Mouse (Mus musculus): ENCODE results near the gene Kcnk3. TPM values are rescaled to one million over a fixed set of nuclear protein-coding genes. Genes with fewer than 3 reads are reported as not detected.

Kcnk3 gene
- polyA plus RNA-seq, 1 experiment from 2014 or later, result not detected

GRCm38 (mm10) chr5:30655526-30656195 lies 67.7 kb downstream of the Kcnk3 start:
- Histone ChIP-seq H3K36me3 (ENCODE audit: inconsistent target) (peaks cover 68% of the 10 kb centered on the region), H3K27ac (peak overlapping the region; percentile 21), H3K79me2 (ENCODE audit: inconsistent target) (peaks cover 45% of the 10 kb centered on the region), H3K4me3 (ENCODE audit: inconsistent target) (no peak overlapping the region)
- 81% methylated on average over 6 of the region's 6 CpGs for WGBS (ENCODE audit: missing documents)

- 96% methylated on average over 4 of the region's 4 CpGs for WGBS (ENCODE audit: missing documents)
- peaks cover 50% of the 10 kb centered on the region for H3K36me3 ChIP-seq (ENCODE audit: inconsistent target)
These were observed 71.1 kb downstream of the Kcnk3 start for GRCm38 (mm10) chr5:30659042-30659441.

GRCm38 (mm10) chr5:30660278-30660677 lies 72.3 kb downstream of the Kcnk3 start:
- WGBS (ENCODE audit: missing documents), result 100% methylated on average over 1 of the region's 1 CpGs
- Histone ChIP-seq H3K27ac (no peak overlapping the region), H3K36me3 (ENCODE audit: inconsistent target) (peaks cover 38% of the 10 kb centered on the region), H3K79me2 (ENCODE audit: inconsistent target) (peaks cover 9% of the 10 kb centered on the region; the same call in 1 of the 2 replicates), H3K4me3 (ENCODE audit: inconsistent target) (no peak overlapping the region)

More at GRCm38 (mm10) chr5:30659042-30659441, 71.1 kb downstream of the Kcnk3 start:
- Histone ChIP-seq H3K27ac (no peak overlapping the region), H3K79me2 (ENCODE audit: inconsistent target) (peaks cover 21% of the 10 kb centered on the region), H3K4me3 (ENCODE audit: inconsistent target) (no peak overlapping the region)

- Histone ChIP-seq H3K79me2 (ENCODE audit: inconsistent target) (peaks cover 3% of the 10 kb centered on the region; the same call in 1 of the 2 replicates), H3K27ac (no peak overlapping the region), H3K4me3 (ENCODE audit: inconsistent target) (no peak overlapping the region), H3K36me3 (ENCODE audit: inconsistent target) (peaks cover 33% of the 10 kb centered on the region)
- WGBS (ENCODE audit: missing documents), result 98% methylated on average over 5 of the region's 5 CpGs
These were observed 72.8 kb downstream of the Kcnk3 start for GRCm38 (mm10) chr5:30660813-30661212.

- Histone ChIP-seq H3K27ac (peak overlapping the region; percentile 90), H3K79me2 (ENCODE audit: inconsistent target) (peaks cover 35% of the 10 kb centered on the region), H3K4me3 (ENCODE audit: inconsistent target) (no peak overlapping the region), H3K36me3 (ENCODE audit: inconsistent target) (no peaks in the 10 kb centered on the region)
- 94% methylated on average over 8 of the region's 9 CpGs for WGBS (ENCODE audit: missing documents)
These were observed 77.4 kb downstream of the Kcnk3 start for GRCm38 (mm10) chr5:30665360-30665759.

GRCm38 (mm10) chr5:30665968-30666367 lies 78.0 kb downstream of the Kcnk3 start:
- H3K36me3 ChIP-seq (ENCODE audit: inconsistent target), result no peaks in the 10 kb centered on the region
- H3K4me3 ChIP-seq (ENCODE audit: inconsistent target), result peak overlapping the region; percentile 94; the same call in 1 of the 2 replicates
- WGBS (ENCODE audit: missing documents), result 8% methylated on average over 6 of the region's 6 CpGs
- H3K79me2 ChIP-seq (ENCODE audit: inconsistent target), result peaks cover 41% of the 10 kb centered on the region
- H3K27ac ChIP-seq, result peak overlapping the region; percentile 90

- H3K27ac ChIP-seq, result peak within 1 kb of the TSS; percentile 90
- WGBS (ENCODE audit: missing documents), result 2% methylated on average over 40 of the region's 40 CpGs
- H3K4me3 ChIP-seq (ENCODE audit: inconsistent target), result peak within 1 kb of the TSS; percentile 94
- peaks cover 47% of the 10 kb centered on the region for H3K79me2 ChIP-seq (ENCODE audit: inconsistent target)
- H3K36me3 ChIP-seq (ENCODE audit: inconsistent target), result no peaks in the 10 kb centered on the region
These were observed 78.6 kb downstream of the Kcnk3 start, which contains the start of gene Cenpa for GRCm38 (mm10) chr5:30666391-30667195. Gene Cenpa, plus strand, starts transcription at chr5:30666777.

GRCm38 (mm10) chr5:30667215-30667614 lies 79.2 kb downstream of the Kcnk3 start:
- 0% methylated on average over 13 of the region's 13 CpGs for WGBS (ENCODE audit: missing documents)
- H3K36me3 ChIP-seq (ENCODE audit: inconsistent target), result no peaks in the 10 kb centered on the region
- H3K4me3 ChIP-seq (ENCODE audit: inconsistent target), result peak overlapping the region; percentile 94
- H3K79me2 ChIP-seq (ENCODE audit: inconsistent target), result peaks cover 54% of the 10 kb centered on the region
- H3K27ac ChIP-seq, result peak overlapping the region; percentile 82

- Histone ChIP-seq H3K4me3 (ENCODE audit: inconsistent target) (peak overlapping the region; percentile 94), H3K36me3 (ENCODE audit: inconsistent target) (peaks cover 4% of the 10 kb centered on the region; the same call in 1 of the 2 replicates), H3K27ac (peak overlapping the region; percentile 82), H3K79me2 (ENCODE audit: inconsistent target) (peaks cover 58% of the 10 kb centered on the region)
- 8% methylated on average over 3 of the region's 3 CpGs for WGBS (ENCODE audit: missing documents)
These were observed 79.7 kb downstream of the Kcnk3 start for GRCm38 (mm10) chr5:30667686-30668085.

GRCm38 (mm10) chr5:30668637-30669495 lies 80.9 kb downstream of the Kcnk3 start:
- Histone ChIP-seq H3K79me2 (ENCODE audit: inconsistent target) (peaks cover 58% of the 10 kb centered on the region), H3K27ac (no peak overlapping the region), H3K4me3 (ENCODE audit: inconsistent target) (peak overlapping the region; percentile 94; the same call in 1 of the 2 replicates), H3K36me3 (ENCODE audit: inconsistent target) (peaks cover 16% of the 10 kb centered on the region)
- 98% methylated on average over 9 of the region's 9 CpGs for WGBS (ENCODE audit: missing documents)

- no peak overlapping the region for H3K27ac ChIP-seq
- H3K36me3 ChIP-seq (ENCODE audit: inconsistent target), result peaks cover 19% of the 10 kb centered on the region
- peaks cover 58% of the 10 kb centered on the region for H3K79me2 ChIP-seq (ENCODE audit: inconsistent target)
- 96% methylated on average over 3 of the region's 3 CpGs for WGBS (ENCODE audit: missing documents)
- H3K4me3 ChIP-seq (ENCODE audit: inconsistent target), result no peak overlapping the region
These were observed 81.5 kb downstream of the Kcnk3 start for GRCm38 (mm10) chr5:30669496-30669830.

- Histone ChIP-seq H3K36me3 (ENCODE audit: inconsistent target) (peaks cover 24% of the 10 kb centered on the region), H3K4me3 (ENCODE audit: inconsistent target) (no peak overlapping the region), H3K79me2 (ENCODE audit: inconsistent target) (peaks cover 58% of the 10 kb centered on the region), H3K27ac (no peak overlapping the region)
- WGBS (ENCODE audit: missing documents), result 87% methylated on average over 7 of the region's 7 CpGs
These were observed 82.1 kb downstream of the Kcnk3 start for GRCm38 (mm10) chr5:30670091-30670490.

- peaks cover 30% of the 10 kb centered on the region for H3K36me3 ChIP-seq (ENCODE audit: inconsistent target)
- H3K4me3 ChIP-seq (ENCODE audit: inconsistent target), result no peak overlapping the region
- H3K79me2 ChIP-seq (ENCODE audit: inconsistent target), result peaks cover 37% of the 10 kb centered on the region
- H3K27ac ChIP-seq, result no peak overlapping the region
- WGBS (ENCODE audit: missing documents), result 97% methylated on average over 7 of the region's 7 CpGs
These were observed 86.0 kb downstream of the Kcnk3 start for GRCm38 (mm10) chr5:30674001-30674400.

Measured in macrophage (primary cell).